Mouse (Mus musculus) hindbrain, embryonic 10.5 days (tissue): Measurements from ENCODE around the gene Arvcf. TPM values are rescaled to one million over a fixed set of nuclear protein-coding genes. Genes with fewer than 3 reads are reported as not detected.

Experiments used
- DNase-seq: peaks from one replicate; pipeline ENCODE4 v3.0.0-alpha.2; 2017; ENCODE audit warnings: low spot score
- H3K27ac ChIP-seq: fragments of 300-500 bp; sonication (generic); 2 replicates; pipeline ENCODE4 v1.5.1; 2016; ENCODE audit warnings: mild to moderate bottlenecking, moderate library complexity
- H3K27me3 ChIP-seq: fragments of 300-500 bp; sonication (generic); 2 replicates; pipeline ENCODE4 v1.6.1; 2016; ENCODE audit warnings: mild to moderate bottlenecking; ENCODE audit not compliant: poor library complexity, insufficient read depth, severe bottlenecking
- H3K36me3 ChIP-seq: fragments of 300-500 bp; sonication (generic); 2 replicates; pipeline ENCODE4 v1.6.1; 2016; ENCODE audit warnings: mild to moderate bottlenecking, moderate library complexity
- H3K4me1 ChIP-seq: fragments of 300-500 bp; sonication (generic); replicated peaks from 2 replicates; pipeline ENCODE4 v1.6.1; 2016; ENCODE audit warnings: mild to moderate bottlenecking
- H3K4me3 ChIP-seq: fragments of 300-500 bp; sonication (generic); 2 replicates; pipeline ENCODE4 v1.5.1; 2016; ENCODE audit warnings: mild to moderate bottlenecking, moderate library complexity
- H3K9me3 ChIP-seq: fragments of 300-500 bp; sonication (generic); 2 replicates; pipeline ENCODE4 v1.6.1; 2016; ENCODE audit warnings: mild to moderate bottlenecking, moderate library complexity
- WGBS: fragments of 180-500 bp; shearing (Covaris S2); methylation state at CpG from one replicate; pipeline ENCODE4 v1.1.7; 2016; 5-methylcytosine and 5-hydroxymethylcytosine counted together
- polyA plus RNA-seq: library from polyadenylated mRNA; unstranded; fragments of >200 nt; fragmentation: Nextera tagmentation; extraction: Ambion mirVana; gene quantifications from 2 replicates; pipeline ENCODE4 v1.2.1, GENCODE M21; 2016

The Arvcf gene
- polyA plus RNA-seq, 1 experiment from 2014 or later: 115 TPM

DNA sequence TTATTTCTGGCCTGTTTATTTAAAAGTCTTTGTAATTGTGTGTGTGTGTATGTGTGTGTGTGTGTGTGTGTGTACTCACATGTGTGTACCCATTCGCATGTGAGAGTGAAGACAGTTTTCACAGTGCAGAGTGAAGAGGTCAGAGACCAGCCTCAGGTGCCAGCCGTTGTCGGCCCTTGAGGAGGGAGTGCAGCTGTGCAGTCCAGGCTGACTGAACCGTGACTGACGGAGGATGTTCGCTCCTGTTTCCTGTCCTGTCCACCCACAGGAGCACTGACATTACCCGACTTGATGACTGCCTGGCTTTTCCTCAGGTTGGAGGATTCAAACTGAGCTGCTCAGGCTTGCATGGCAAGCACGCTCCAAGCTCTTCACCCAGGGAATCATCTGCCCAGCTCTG is 15.0 kb downstream of the Arvcf start:
- 86% methylated on average over 8 of the region's 8 CpGs for WGBS
- no peak for DNase-seq
- peaks cover 23% of the 10 kb centered on the region for H3K36me3 ChIP-seq

DNA sequence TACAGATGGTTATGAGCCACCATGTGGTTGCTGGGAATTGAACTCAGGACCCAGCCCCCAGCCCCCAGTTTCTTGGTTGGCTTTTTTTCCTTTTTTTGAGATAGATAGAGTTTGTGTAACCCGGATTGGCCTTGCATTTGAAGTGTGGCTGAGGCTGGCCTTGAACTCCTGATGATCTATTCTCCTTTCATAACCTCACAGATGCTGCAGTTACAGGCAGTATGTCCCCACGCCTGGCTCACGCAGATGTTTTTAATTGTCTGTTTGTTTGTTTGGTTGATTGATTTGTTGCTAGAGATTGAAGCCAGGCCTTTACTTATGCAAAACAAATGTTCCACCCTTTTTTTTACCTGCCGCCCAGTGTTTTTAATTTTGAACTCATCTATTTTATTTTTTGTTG is 18.9 kb downstream of the Arvcf start:
- Histone ChIP-seq H3K9me3 (peaks cover 3% of the 10 kb centered on the region; the same call in 1 of the 2 replicates), H3K4me1 (no peaks in the 10 kb centered on the region), H3K36me3 (peaks cover 26% of the 10 kb centered on the region), H3K4me3 (no peak overlapping the region), H3K27ac (no peak overlapping the region), H3K27me3 (no peaks in the 10 kb centered on the region)
- no peak for DNase-seq
- 90% methylated on average over 4 of the region's 4 CpGs for WGBS

More for the DNA sequence above, 15.0 kb downstream of the Arvcf start:
- Histone ChIP-seq H3K4me3 (no peak overlapping the region), H3K4me1 (peaks cover 16% of the 10 kb centered on the region; the same call in 1 of the 2 replicates), H3K27me3 (no peaks in the 10 kb centered on the region), H3K9me3 (peaks cover 3% of the 10 kb centered on the region; the same call in 1 of the 2 replicates), H3K27ac (no peak overlapping the region)

DNA sequence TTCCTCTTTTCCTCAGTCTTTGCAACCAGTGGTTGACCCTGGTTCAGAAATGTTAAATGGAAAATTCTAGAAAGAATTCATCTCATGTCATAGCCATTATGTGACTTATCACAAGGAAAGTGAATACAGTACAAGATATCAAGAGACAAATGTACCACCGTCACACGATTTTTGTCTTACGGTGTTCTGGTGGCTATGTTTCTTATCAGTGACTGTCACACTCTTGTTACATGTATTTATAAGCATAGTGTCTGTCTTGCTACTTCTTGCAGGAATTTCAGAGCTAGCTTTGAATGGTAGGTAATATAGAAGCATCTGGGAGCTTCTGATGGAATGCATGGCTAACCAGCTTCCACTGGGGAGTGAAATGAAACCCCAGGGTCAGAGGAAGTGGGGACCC is 22.2 kb downstream of the Arvcf start:
- no peak overlapping the region for H3K4me3 ChIP-seq
- 96% methylated on average over 3 of the region's 3 CpGs for WGBS
- no peak for DNase-seq

DNA sequence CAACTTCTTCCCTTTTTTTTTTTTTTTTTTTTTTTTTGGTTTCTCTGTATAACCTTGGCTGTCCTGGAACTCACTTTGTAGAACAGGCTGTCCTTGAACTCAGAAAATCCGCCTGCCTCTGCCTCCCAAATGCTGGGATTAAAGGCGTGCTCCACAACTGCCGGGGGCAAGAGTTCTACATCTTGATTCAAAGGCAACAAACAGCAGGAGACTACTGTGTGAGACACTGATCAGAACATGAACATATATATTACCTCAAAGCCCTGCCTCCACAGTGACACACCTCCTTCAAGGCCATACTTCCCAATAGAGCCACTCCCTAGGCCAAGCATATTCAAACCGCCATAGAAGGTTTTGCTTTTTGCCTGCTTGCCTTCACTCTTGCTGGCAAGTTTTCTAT is 25.6 kb downstream of the Arvcf start:
- Histone ChIP-seq H3K36me3 (peaks cover 5% of the 10 kb centered on the region; the same call in 1 of the 2 replicates), H3K4me1 (peaks cover 25% of the 10 kb centered on the region), H3K4me3 (no peak overlapping the region), H3K27me3 (no peaks in the 10 kb centered on the region), H3K9me3 (no peaks in the 10 kb centered on the region), H3K27ac (no peak overlapping the region)
- DNase-seq: no peak
- WGBS: 91% methylated on average over 4 of the region's 4 CpGs

More for the DNA sequence above, 22.2 kb downstream of the Arvcf start:
- Histone ChIP-seq H3K27ac (no peak overlapping the region), H3K4me1 (peaks cover 3% of the 10 kb centered on the region; the same call in 1 of the 2 replicates), H3K9me3 (no peaks in the 10 kb centered on the region), H3K36me3 (peaks cover 15% of the 10 kb centered on the region; the same call in 1 of the 2 replicates), H3K27me3 (no peaks in the 10 kb centered on the region)

DNA sequence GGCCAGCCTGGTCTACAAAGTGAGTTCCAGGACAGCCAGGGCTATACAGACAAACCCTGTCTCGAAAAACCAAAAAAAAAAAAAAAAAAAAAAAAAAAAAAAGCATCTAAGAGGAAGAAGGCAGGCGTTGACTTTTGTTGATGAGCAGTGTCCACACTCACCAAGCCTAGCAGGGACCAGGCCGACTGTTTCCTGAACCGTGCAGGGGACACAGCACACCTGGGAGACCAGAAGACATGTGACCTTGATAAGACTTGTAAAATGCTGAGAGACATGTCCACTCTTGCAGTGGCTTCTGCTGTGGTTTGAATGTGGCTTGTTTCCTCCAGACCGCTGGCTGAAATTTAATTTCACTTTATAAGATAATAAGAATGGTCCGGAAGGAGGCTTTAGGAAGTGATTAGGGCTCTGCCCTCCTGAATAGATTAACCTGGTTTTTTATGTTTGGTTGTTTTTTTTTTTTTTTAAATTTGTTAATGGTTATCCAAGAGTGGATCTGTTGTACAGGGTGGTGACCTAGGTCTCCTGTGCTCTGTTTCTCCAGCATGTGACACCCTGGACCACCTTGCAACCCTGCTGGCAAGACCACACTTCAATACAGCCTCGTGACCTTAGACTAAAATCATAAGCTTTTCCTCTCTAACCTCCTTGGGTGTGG is 28.4 kb downstream of the Arvcf start:
- peaks cover 53% of the 10 kb centered on the region for H3K4me1 ChIP-seq

DNA sequence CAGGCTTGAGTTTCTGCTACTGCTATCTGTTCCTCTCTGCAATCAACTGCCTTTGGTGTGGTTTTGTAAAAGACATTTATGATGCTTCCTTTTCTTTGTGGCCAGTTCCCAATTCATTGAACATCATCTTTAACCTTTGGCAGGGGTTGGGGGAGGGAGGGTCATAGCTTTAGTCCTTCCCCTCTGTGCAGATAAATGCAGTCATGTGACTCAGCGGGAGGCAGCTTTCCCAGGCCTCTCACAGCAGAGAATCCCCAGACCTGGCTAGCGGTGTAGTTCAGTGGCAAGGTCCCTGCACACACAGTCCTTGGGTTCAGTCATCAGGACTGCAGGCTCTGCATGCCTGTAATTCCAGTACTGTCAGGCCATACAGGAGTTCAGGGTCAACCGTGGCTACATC is 29.2 kb downstream of the Arvcf start:
- H3K27me3 ChIP-seq: no peaks in the 10 kb centered on the region
- WGBS: 24% methylated on average over 3 of the region's 3 CpGs
- H3K36me3 ChIP-seq: peaks cover under 1% of the 10 kb centered on the region; the same call in 1 of the 2 replicates
- H3K4me3 ChIP-seq: no peak overlapping the region
- peaks cover 60% of the 10 kb centered on the region for H3K4me1 ChIP-seq
- DNase-seq: no peak
- no peaks in the 10 kb centered on the region for H3K9me3 ChIP-seq
- peak overlapping the region; percentile 83 for H3K27ac ChIP-seq

More for the DNA sequence above, 28.4 kb downstream of the Arvcf start:
- H3K36me3 ChIP-seq: peaks cover 5% of the 10 kb centered on the region; the same call in 1 of the 2 replicates
- H3K4me3 ChIP-seq: no peak overlapping the region
- peak overlapping the region; percentile 83 for H3K27ac ChIP-seq
- no peaks in the 10 kb centered on the region for H3K9me3 ChIP-seq
- H3K27me3 ChIP-seq: no peaks in the 10 kb centered on the region
- WGBS: 87% methylated on average over 7 of the region's 7 CpGs
- no peak for DNase-seq

DNA sequence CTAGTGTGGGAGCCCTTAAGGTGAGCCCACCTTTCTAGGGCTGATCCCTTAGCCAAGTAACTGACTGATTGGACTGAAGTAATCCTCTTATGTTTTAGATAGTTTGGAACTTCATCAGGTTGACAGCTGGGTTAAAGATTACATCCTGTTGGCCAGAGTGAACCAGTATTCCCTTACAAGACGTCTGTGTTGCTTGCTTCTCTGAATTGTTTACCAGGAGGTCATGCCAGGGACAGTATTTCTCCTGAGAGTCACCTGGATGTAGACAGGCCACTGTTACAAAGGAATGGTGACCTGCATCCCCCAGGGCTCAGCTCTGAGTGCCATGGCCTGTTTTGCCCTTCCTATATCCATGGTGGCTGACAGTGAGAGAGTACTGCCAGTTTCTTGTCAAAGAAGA is 30.5 kb downstream of the Arvcf start:
- DNase-seq: no peak
- 45% methylated on average over 1 of the region's 1 CpGs for WGBS
- peak overlapping the region; percentile 90 for H3K27ac ChIP-seq

DNA sequence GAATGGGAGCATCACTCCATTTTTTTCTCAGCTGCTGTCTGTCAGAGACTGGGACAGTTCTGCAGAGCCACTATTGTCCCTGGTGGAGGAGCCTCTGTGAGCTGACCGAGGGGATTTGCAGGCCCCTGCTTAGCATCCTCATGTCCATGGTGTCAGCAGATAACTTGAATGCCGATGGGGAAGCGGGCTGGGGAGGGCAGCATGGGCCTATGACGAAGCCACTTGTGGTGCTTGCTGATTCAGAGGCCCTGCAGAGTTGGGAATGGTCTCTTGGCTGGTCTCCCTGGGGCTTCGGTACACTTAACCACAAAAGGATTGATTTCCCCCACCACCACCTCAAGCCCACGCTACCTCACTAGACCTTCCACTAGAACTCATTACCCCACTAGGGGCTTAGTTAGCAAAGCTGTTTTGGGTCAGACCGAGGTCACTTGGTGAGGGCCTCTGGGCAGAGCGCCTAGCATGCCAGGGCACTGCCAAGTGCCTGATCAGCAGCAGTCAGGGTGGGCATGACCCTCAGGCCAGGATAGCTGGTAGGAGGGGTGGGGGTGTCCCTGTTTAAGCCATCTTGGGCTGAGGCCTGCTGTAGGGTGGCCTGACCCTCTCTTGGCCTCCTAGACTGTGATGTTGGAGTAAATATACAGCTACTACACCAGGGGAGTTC is 31.5 kb downstream of the Arvcf start:
- 66% methylated on average over 8 of the region's 8 CpGs for WGBS
- no peak for DNase-seq

More for the DNA sequence above, 30.5 kb downstream of the Arvcf start:
- H3K4me1 ChIP-seq: peaks cover 73% of the 10 kb centered on the region
- H3K27me3 ChIP-seq: no peaks in the 10 kb centered on the region
- no peak overlapping the region for H3K4me3 ChIP-seq
- no peaks in the 10 kb centered on the region for H3K9me3 ChIP-seq
- no peaks in the 10 kb centered on the region for H3K36me3 ChIP-seq

DNA sequence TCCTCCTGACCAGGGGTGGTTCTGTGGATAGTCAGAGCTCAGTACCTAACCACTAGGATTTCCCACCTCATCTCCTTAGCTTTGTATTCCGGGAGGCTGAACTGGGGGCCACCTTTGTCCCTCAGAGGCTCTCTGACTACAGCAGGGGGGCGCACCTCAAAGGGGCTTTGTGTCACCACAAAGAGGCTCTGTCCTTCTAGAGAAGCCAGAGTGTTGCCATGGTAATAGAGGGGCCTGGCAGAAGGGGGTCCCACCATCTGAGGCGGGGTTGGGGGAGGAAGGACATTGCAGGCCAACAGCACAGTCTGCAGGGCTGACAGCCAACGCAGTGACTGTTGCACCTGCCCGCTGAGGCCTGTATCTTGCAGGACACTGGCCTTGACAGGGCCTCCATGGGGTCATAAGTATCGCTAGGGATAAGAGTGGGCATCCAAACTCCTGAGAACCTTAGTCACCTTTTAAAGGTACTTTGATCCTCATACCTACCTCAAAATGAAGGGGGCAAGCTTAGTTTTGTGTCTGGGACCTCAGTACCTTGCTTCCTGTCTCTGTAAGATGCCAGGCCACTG is 32.6 kb downstream of the Arvcf start:
- Histone ChIP-seq H3K4me3 (peak overlapping the region; percentile 18; the same call in 1 of the 2 replicates), H3K4me1 (peaks cover 91% of the 10 kb centered on the region), H3K27ac (peak overlapping the region; percentile 90), H3K36me3 (no peaks in the 10 kb centered on the region), H3K9me3 (no peaks in the 10 kb centered on the region), H3K27me3 (no peaks in the 10 kb centered on the region)
- peak; percentile 86 for DNase-seq
- WGBS: 22% methylated on average over 6 of the region's 6 CpGs

More for the DNA sequence above, 31.5 kb downstream of the Arvcf start:
- Histone ChIP-seq H3K27ac (peak overlapping the region; percentile 90), H3K4me3 (no peak overlapping the region), H3K4me1 (peaks cover 83% of the 10 kb centered on the region), H3K27me3 (no peaks in the 10 kb centered on the region), H3K9me3 (no peaks in the 10 kb centered on the region), H3K36me3 (no peaks in the 10 kb centered on the region)

DNA sequence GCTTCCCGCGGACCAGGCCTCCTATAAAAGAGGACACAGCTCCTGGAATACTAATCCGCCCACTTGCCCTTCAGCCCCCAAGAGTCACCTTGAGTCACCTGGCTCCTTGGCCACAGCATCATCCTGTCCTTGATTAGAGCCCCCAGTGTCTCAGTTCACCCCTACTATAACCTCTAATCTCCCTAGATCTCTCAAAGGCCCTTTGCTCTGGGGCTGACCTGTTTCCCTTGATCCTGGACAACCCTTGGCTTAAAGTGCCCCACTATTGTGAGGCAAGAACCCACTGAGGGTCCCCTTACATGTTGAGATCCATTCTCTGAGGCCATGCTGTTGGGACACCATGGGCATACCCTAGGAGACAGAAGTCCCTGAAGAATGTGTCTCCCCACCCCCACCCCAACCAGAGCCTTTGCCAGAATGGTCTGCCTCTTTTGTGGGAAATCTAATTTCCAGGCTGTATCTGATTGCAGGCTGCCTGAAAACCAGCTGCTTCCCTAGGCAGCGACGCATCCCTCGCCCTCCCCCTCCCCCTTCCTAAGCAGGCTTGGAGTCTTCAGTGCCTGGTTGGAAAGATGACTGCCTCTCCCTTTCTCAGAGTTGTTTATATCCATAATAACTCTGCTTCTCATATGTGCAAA is 33.8 kb downstream of the Arvcf start:
- H3K27ac ChIP-seq: peak overlapping the region; percentile 90
- 48% methylated on average over 6 of the region's 6 CpGs for WGBS
- peak; percentile 68 for DNase-seq
- H3K4me1 ChIP-seq: peaks cover 98% of the 10 kb centered on the region
- H3K9me3 ChIP-seq: no peaks in the 10 kb centered on the region
- no peaks in the 10 kb centered on the region for H3K36me3 ChIP-seq
- H3K27me3 ChIP-seq: no peaks in the 10 kb centered on the region
- no peak overlapping the region for H3K4me3 ChIP-seq

DNA sequence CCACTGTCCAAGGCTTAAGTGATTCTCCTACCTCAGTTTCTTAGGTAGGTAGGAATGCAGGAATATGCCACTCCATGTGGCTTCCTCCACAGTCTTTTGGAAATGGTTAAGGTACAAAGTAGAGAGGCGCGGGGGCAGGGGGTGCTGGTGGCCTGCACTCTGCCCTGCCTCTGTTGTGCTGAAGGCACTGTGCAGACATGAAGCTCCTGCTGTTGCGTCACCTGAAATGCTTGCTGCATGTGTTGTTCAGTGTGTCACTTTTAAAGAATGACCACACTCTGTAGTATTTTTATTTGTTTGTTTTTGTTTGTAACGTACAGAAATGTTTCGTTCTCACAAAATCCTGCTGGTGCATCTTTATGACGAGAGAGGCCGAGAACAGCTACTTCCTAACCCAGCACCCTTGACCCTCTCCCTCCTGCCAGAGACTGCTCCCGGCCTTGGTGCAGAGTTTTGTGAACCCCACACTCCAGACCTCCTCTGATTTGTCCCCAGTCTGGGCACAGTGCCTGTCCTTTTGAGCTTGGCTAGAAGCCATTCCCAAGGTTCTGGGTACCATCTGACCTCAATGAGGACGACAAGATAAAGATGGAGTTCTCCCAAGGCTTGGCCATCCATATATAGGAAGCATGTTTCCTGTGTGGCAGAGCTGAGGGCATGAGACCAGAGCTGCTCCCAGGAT is 35.2 kb downstream of the Arvcf start:
- no peaks in the 10 kb centered on the region for H3K36me3 ChIP-seq
- H3K4me1 ChIP-seq: peaks cover 100% of the 10 kb centered on the region
- DNase-seq: peak; percentile 15
- H3K27ac ChIP-seq: peak overlapping the region; percentile 90
- no peaks in the 10 kb centered on the region for H3K9me3 ChIP-seq
- 82% methylated on average over 9 of the region's 9 CpGs for WGBS
- no peak overlapping the region for H3K4me3 ChIP-seq
- H3K27me3 ChIP-seq: no peaks in the 10 kb centered on the region

DNA sequence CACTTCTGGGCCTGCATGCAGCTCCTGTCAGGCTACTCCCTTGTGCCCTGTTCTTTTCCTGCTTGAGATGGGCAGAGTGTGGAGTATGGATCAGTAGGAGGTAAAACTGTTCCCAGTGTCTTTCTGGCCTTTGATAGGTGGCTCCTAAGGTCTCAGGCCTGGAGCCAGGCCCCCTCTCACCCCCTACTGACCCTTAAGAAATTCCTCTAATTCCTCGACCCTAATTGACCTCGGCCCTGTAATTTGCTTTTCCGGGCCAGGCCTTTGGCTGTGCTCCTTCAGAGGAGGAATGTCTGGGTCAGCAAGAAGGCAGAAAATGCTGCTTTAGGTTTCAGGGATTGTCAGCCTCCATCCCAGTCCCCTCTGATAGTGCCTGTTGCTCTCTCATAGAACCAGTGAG is 35.8 kb downstream of the Arvcf start:
- Histone ChIP-seq H3K9me3 (no peaks in the 10 kb centered on the region), H3K4me1 (peaks cover 100% of the 10 kb centered on the region), H3K27me3 (no peaks in the 10 kb centered on the region), H3K36me3 (no peaks in the 10 kb centered on the region), H3K4me3 (no peak overlapping the region), H3K27ac (peak overlapping the region; percentile 90)
- WGBS: 5% methylated on average over 3 of the region's 3 CpGs
- peak; percentile 24 for DNase-seq
